Mouse (Mus musculus): ENCODE data around the gene Fam173b.

The Fam173b gene

GRCm38 (mm10) chr15:31632478-31632877 is 30.8 kb downstream of the Fam173b start:
- no peak for DNase-seq (ENCODE audit: low spot score in 2 of 2)

- DNase-seq (ENCODE audit: low spot score in 2 of 2) = no peak
These were observed 32.9 kb downstream of the Fam173b start for GRCm38 (mm10) chr15:31634582-31634981.

DNA sequence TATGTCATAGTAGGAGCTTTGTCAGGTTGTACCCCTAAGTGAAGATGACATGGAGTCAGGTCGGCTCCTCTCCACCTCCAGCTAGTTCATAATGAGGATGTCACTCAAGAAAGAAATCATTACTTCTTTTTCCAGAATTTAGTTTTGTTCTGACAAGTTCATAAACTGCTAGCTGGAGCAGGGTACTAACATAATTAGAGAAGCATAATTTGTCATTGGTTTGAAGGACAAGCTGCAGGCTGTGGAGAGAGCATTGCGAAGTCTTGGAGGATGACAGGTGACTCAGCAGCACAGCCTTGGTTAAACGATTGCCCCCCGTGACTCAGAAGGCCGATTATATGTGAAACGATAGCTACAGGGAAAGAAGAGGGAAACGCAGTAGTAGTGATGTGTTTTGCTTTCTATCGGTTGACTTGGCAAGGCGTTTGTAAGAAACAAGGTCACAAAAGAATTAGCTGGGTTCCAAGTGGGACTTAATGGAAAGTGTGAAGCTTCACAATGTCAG is 34.5 kb downstream of the Fam173b start:
- DNase-seq (ENCODE audit: low spot score in 2 of 2) = no peak

GRCm38 (mm10) chr15:31647225-31647624 is 45.6 kb downstream of the Fam173b start:
- no peak for DNase-seq (ENCODE audit: low spot score in 2 of 2)

GRCm38 (mm10) chr15:31647851-31648569 is 46.4 kb downstream of the Fam173b start:
- no peak for DNase-seq (ENCODE audit: low spot score in 2 of 2)

DNA sequence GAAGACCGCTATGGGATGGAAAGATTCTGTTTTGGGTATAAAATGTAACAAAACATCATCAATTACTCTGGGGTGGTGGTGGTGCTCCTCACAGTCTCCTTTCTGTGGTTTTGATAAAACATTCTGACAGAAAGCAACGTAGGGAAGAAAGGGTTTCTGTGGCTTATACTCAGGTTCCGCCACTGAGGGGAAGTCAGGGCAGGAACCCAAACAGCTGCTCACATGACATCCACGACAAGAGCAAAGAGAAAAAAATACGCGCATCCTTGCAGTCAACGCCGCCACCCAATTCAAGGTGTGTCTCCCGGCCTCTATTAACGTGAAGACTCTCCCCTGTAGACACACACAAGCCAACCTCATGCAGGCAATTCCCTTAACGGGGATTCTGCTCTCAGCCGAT is 48.0 kb downstream of the Fam173b start:
- DNase-seq (ENCODE audit: low spot score in 2 of 2) = no peak

DNA sequence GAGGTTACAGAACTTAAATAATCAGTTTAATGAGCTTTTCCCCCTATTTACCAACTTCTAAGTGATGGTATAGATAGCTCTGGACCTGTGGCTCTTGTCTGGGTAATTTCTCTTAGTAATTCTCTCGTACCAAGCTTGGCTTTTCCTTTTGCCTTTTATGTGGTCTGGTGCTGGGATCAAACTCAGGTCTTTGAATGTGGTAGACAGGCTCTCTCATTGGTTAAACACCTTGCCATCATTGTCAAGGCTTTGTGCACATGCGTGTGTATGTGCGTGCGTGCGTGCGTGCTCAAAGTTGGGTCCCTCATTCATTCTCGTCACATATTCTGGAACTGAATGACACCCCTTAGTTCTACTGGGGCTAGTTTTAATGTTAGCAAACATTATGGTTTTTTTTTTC is 49.2 kb downstream of the Fam173b start:
- DNase-seq (ENCODE audit: low spot score in 2 of 2) = no peak

- DNase-seq (ENCODE audit: low spot score in 2 of 2) = no peak
These were observed 58.6 kb downstream of the Fam173b start for GRCm38 (mm10) chr15:31660133-31660795.

- no peak for DNase-seq (ENCODE audit: low spot score in 2 of 2)
These were observed 59.2 kb downstream of the Fam173b start for GRCm38 (mm10) chr15:31660844-31661243.

GRCm38 (mm10) chr15:31661802-31662201 is 60.1 kb downstream of the Fam173b start:
- no peak for DNase-seq (ENCODE audit: low spot score in 2 of 2)

DNA sequence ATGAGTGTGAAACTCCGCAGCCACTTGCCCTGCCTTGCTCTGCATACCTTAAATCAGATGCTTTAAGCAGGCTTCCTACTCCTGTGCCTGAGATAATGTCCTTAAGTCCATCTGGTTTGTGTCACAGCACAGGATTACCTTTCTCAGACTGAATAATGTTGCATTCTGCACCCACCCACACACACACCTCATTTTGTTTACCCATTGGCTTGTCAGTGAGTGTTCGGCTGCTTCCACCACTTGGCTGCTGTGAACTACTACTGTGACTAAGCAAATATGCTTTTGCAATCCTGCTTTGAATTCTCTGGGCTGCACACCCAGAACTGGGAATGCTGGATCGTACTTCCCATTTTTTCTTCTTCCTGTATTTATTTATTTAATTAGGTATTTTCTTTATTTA is 61.4 kb downstream of the Fam173b start:
- DNase-seq (ENCODE audit: low spot score in 2 of 2) = peak; percentile 9 to 17
